Mouse (Mus musculus): ENCODE results near the gene Cmtr1.

Cmtr1 gene

GRCm38 (mm10) chr17:29737849-29738804, 77.7 kb downstream of the Cmtr1 start:
- DNase-seq = no peak

- no peak for DNase-seq
These were observed 87.1 kb downstream of the Cmtr1 start for GRCm38 (mm10) chr17:29747466-29747865.

GRCm38 (mm10) chr17:29754510-29754909, 94.1 kb downstream of the Cmtr1 start:
- no peak for DNase-seq
